Mouse (Mus musculus) CH12.LX (cell line): ENCODE measurements at regions not wholly inside any gene's neighbourhood (a gene's known extent, or its start where the extent isn't known, plus 50 kb on each side); places are given as distances from the start of the nearest gene placed in this dataset.

ENCODE experiments used
- DNase-seq: peaks from one replicate; pipeline ENCODE4 v3.0.0-alpha.2; 2013; ENCODE audit errors: extremely low read depth
- H3K27ac ChIP-seq: 2 replicates; pipeline ENCODE4 v1.5.1; 2012; ENCODE audit warnings: low read depth, mild to moderate bottlenecking, control low read depth, moderate library complexity; ENCODE audit not compliant: insufficient read depth
- H3K27me3 ChIP-seq: replicated peaks from 2 replicates; pipeline ENCODE3; 2012; ENCODE audit warnings: inconsistent platforms
- H3K36me3 ChIP-seq, 2 experiments: replicated peaks in 1 of 2; 2 replicates each; pipeline versions ENCODE3 to v1.6.1; 2012; ENCODE audit warnings: inconsistent platforms in 1 of 2, low read length in 1 of 2, mild to moderate bottlenecking in 1 of 2, mixed read lengths in 1 of 2, moderate library complexity in 1 of 2; ENCODE audit not compliant: control insufficient read depth in 1 of 2, insufficient read depth in 1 of 2
- H3K4me1 ChIP-seq, 2 experiments: 2 replicates each; pipeline ENCODE4 v1.6.1; 2012; ENCODE audit warnings: inconsistent platforms in 1 of 2, moderate library complexity in 1 of 2; ENCODE audit not compliant: insufficient read depth in 2 of 2, control insufficient read depth in 1 of 2
- H3K4me2 ChIP-seq: 2 replicates; pipeline ENCODE4 v1.6.1; 2012; ENCODE audit warnings: low read depth, mild to moderate bottlenecking, control low read depth; ENCODE audit not compliant: poor library complexity, insufficient read depth, severe bottlenecking
- H3K4me3 ChIP-seq, 3 experiments: fragments of 150-350 bp in 1 of 3; sonication (generic) in 1 of 3; replicated peaks in 1 of 3; 2 replicates each; pipeline versions ENCODE3 to v1.5.1; 2011 to 2012; ENCODE audit warnings: low read depth in 2 of 3, low read length in 2 of 3, mild to moderate bottlenecking in 2 of 3, moderate library complexity in 2 of 3, control low read depth in 1 of 3, improper control_type of control experiment in 1 of 3, inconsistent platforms in 1 of 3, mixed read lengths in 1 of 3; ENCODE audit not compliant: poor library complexity in 1 of 3
- H3K79me2 ChIP-seq: replicated peaks from 2 replicates; pipeline ENCODE4 v1.6.1; 2012; ENCODE audit warnings: mild to moderate bottlenecking, moderate library complexity; ENCODE audit not compliant: control insufficient read depth, poor library complexity, insufficient read depth, severe bottlenecking; ENCODE audit errors: extremely low read depth
- H3K9ac ChIP-seq: 2 replicates; pipeline ENCODE4 v1.6.1; 2012; ENCODE audit warnings: low read depth, mild to moderate bottlenecking, control low read depth, moderate library complexity; ENCODE audit not compliant: insufficient read depth
- H3K9me3 ChIP-seq: replicated peaks from 2 replicates; pipeline ENCODE3; 2012; ENCODE audit warnings: low read length, inconsistent platforms, mixed read lengths
- BHLHE40 ChIP-seq: IDR thresholded peaks from 2 replicates; pipeline ENCODE4 v1.6.1; 2011; ENCODE audit warnings: mild to moderate bottlenecking, low read depth, low read length, improper control_type of control experiment
- CTCF ChIP-seq, 2 experiments: IDR thresholded peaks in 1 of 2; conservative IDR thresholded peaks in 1 of 2; 2 replicates each; pipeline ENCODE4 v1.5.1; 2011 to 2012; ENCODE audit warnings: low read depth in 2 of 2, low read length in 2 of 2, improper control_type of control experiment in 1 of 2, inconsistent platforms in 1 of 2, mild to moderate bottlenecking in 1 of 2, moderate library complexity in 1 of 2
- E2F4 ChIP-seq: IDR thresholded peaks from 2 replicates; pipeline ENCODE4 v1.6.1; 2011; ENCODE audit warnings: low read depth, low read length, improper control_type of control experiment; ENCODE audit not compliant: insufficient replicate concordance
- ELF1 ChIP-seq: IDR thresholded peaks from 2 replicates; pipeline ENCODE4 v1.6.1; 2014; ENCODE audit warnings: low read depth, mild to moderate bottlenecking, inconsistent platforms, low read length, improper control_type of control experiment
- ETS1 ChIP-seq: conservative IDR thresholded peaks from 2 replicates; pipeline ENCODE4 v1.6.1; 2012; ENCODE audit warnings: low read depth, mild to moderate bottlenecking, inconsistent platforms, low read length, improper control_type of control experiment, moderate library complexity
- GABPA ChIP-seq: IDR thresholded peaks from 2 replicates; pipeline ENCODE4 v1.6.1; 2012; ENCODE audit warnings: low read depth, low read length, improper control_type of control experiment, inconsistent platforms; ENCODE audit not compliant: insufficient replicate concordance
- HCFC1 ChIP-seq: IDR thresholded peaks from 2 replicates; pipeline ENCODE4 v1.6.1; 2012; ENCODE audit warnings: low read depth, mild to moderate bottlenecking, inconsistent platforms, low read length, improper control_type of control experiment
- JUN ChIP-seq: IDR thresholded peaks from 2 replicates; pipeline ENCODE4 v1.6.1; 2011; ENCODE audit warnings: low read depth, mild to moderate bottlenecking, low read length, improper control_type of control experiment, moderate library complexity; ENCODE audit not compliant: insufficient read depth
- JUND ChIP-seq: conservative IDR thresholded peaks from 2 replicates; pipeline ENCODE4 v1.6.1; 2011; ENCODE audit warnings: low read depth, low read length, improper control_type of control experiment
- KAT2A ChIP-seq: IDR thresholded peaks from 2 replicates; pipeline ENCODE4 v1.6.1; 2012; ENCODE audit warnings: low read length, improper control_type of control experiment, inconsistent platforms; ENCODE audit not compliant: insufficient replicate concordance
- MAFK ChIP-seq: IDR thresholded peaks from 2 replicates; pipeline ENCODE4 v1.6.1; 2011; ENCODE audit warnings: low read length, improper control_type of control experiment; ENCODE audit not compliant: insufficient replicate concordance
- MAX ChIP-seq: IDR thresholded peaks from 2 replicates; pipeline ENCODE4 v1.6.1; 2011; ENCODE audit warnings: low read length, improper control_type of control experiment
- MYC ChIP-seq: IDR thresholded peaks from 2 replicates; pipeline ENCODE4 v1.6.1; 2011; ENCODE audit warnings: low read depth, mild to moderate bottlenecking, improper control_type of control experiment, low read length
- NELFE ChIP-seq: IDR thresholded peaks from 2 replicates; pipeline ENCODE4 v1.6.1; 2011; ENCODE audit warnings: low read depth, low read length, improper control_type of control experiment
- NRF1 ChIP-seq: IDR thresholded peaks from 2 replicates; pipeline ENCODE4 v1.6.1; 2014; ENCODE audit warnings: low read depth, mild to moderate bottlenecking, inconsistent platforms, low read length, improper control_type of control experiment, moderate library complexity
- POLR2A ChIP-seq: IDR thresholded peaks from 2 replicates; pipeline ENCODE4 v1.6.1; 2011; ENCODE audit warnings: low read depth, mild to moderate bottlenecking, improper control_type of control experiment, low read length
- POLR2AphosphoS2 ChIP-seq: IDR thresholded peaks from 2 replicates; pipeline ENCODE4 v1.6.1; 2011; ENCODE audit warnings: low read depth, low read length, improper control_type of control experiment
- RAD21 ChIP-seq: IDR thresholded peaks from 2 replicates; pipeline ENCODE4 v1.6.1; 2011; ENCODE audit warnings: low read depth, mild to moderate bottlenecking, low read length, improper control_type of control experiment, moderate library complexity
- RCOR1 ChIP-seq: conservative IDR thresholded peaks from 2 replicates; pipeline ENCODE4 v1.6.1; 2012; ENCODE audit warnings: low read depth, mild to moderate bottlenecking, inconsistent platforms, low read length, improper control_type of control experiment
- SIN3A ChIP-seq: IDR thresholded peaks from 2 replicates; pipeline ENCODE4 v1.6.1; 2012; ENCODE audit warnings: low read length, improper control_type of control experiment, inconsistent platforms
- SMC3 ChIP-seq: IDR thresholded peaks from 2 replicates; pipeline ENCODE4 v1.6.1; 2011; ENCODE audit warnings: low read depth, low read length, improper control_type of control experiment
- TBP ChIP-seq: conservative IDR thresholded peaks from 2 replicates; pipeline ENCODE4 v1.6.1; 2011; ENCODE audit warnings: low read depth, low read length, improper control_type of control experiment
- TCF12 ChIP-seq: IDR thresholded peaks from 2 replicates; pipeline ENCODE4 v1.6.1; 2014; ENCODE audit warnings: low read depth, mild to moderate bottlenecking, inconsistent platforms, low read length, improper control_type of control experiment
- UBTF ChIP-seq: IDR thresholded peaks from 2 replicates; pipeline ENCODE4 v1.6.1; 2012; ENCODE audit warnings: low read depth, mild to moderate bottlenecking, inconsistent platforms, low read length, improper control_type of control experiment, moderate library complexity
- USF1 ChIP-seq: IDR thresholded peaks from 2 replicates; pipeline ENCODE4 v1.6.1; 2014; ENCODE audit warnings: low read depth, mild to moderate bottlenecking, inconsistent platforms, low read length, improper control_type of control experiment
- USF2 ChIP-seq: conservative IDR thresholded peaks from 2 replicates; pipeline ENCODE4 v1.6.1; 2011; ENCODE audit warnings: low read depth, low read length, improper control_type of control experiment
- ZKSCAN1 ChIP-seq: IDR thresholded peaks from 2 replicates; pipeline ENCODE4 v1.6.1; 2012; ENCODE audit warnings: low read depth, inconsistent platforms, low read length, improper control_type of control experiment, borderline replicate concordance
- ZMIZ1 ChIP-seq: IDR thresholded peaks from 2 replicates; pipeline ENCODE4 v1.6.1; 2012; ENCODE audit warnings: low read depth, mild to moderate bottlenecking, inconsistent platforms, low read length, improper control_type of control experiment
- dilution Hi-C: fragments of 300-500 bp; cut with MboI; formaldehyde crosslinking; loops from 2 replicates; pipeline ENCODE4 v1.14.3; 2020; ENCODE audit warnings: low sequenced_read_pairs; ENCODE audit not compliant: extremely low pct_unique_long_range_greater_than_20kb, extremely low pct_ligation_motif_present
- in situ Hi-C: fragments of 300-500 bp; cut with MboI; formaldehyde crosslinking; loops from 3 replicates; pipeline ENCODE4 v1.14.3; 2019; ENCODE audit warnings: low sequenced_read_pairs, low pct_ligation_motif_present, low pct_unique_long_range_greater_than_20kb, mixed read lengths

GRCm38 (mm10) chr3:117132897-117133296, 164.1 kb upstream of the Palmd start:
- H3K9me3 ChIP-seq, result no peaks in the 10 kb centered on the region
- no peak overlapping the region for H3K9ac ChIP-seq
- H3K27me3 ChIP-seq, result no peaks in the 10 kb centered on the region
- peaks cover 4 to 7% of the 10 kb centered on the region in 2 experiments; a peak in 3 of 4 replicates for H3K4me1 ChIP-seq
- H3K4me2 ChIP-seq, result no peak overlapping the region
- H3K36me3 ChIP-seq, result no peaks in the 10 kb centered on the region
- no peak overlapping the region for H3K27ac ChIP-seq
- in situ Hi-C loops, result no loop called here
- TF ChIP-seq TCF12 (no peak), USF1 (no peak), MAFK (no peak), JUN (no peak), SMC3 (no peak), ETS1 (no peak), RAD21 (no peak), JUND (no peak), MYC (no peak), HCFC1 (no peak), BHLHE40 (no peak), GABPA (no peak), CTCF (conservative IDR thresholded peaks at IDR 0.05 in 1 of 2, IDR thresholded peaks at IDR 0.05 in 1 of 2; ENCODE audit: low read depth in 2 of 2, low read length in 2 of 2) (no peak), POLR2AphosphoS2 (no peak), UBTF (no peak), NRF1 (no peak), TBP (no peak), ELF1 (no peak), POLR2A (no peak), MAX (no peak)
- TF ChIP-seq, all 38 proteins: peak for 0
- Histone ChIP-seq H3K4me3 (no peak overlapping the region), H3K79me2 (no peaks in the 10 kb centered on the region)
- dilution Hi-C loops, result no loop called here
- DNase-seq, result no peak

GRCm38 (mm10) chr3:117122211-117122610, 153.4 kb upstream of the Palmd start:
- TF ChIP-seq MAFK, result no peak
- no peak for TF ChIP-seq JUND
- TF ChIP-seq HCFC1, result no peak
- TF ChIP-seq E2F4, result no peak
- no peak for TF ChIP-seq USF2
- TF ChIP-seq ZMIZ1, result no peak
- TF ChIP-seq NRF1, result no peak
- no peak for TF ChIP-seq JUN
- TF ChIP-seq TBP, result no peak
- no peak for TF ChIP-seq ELF1
- no peak for TF ChIP-seq RAD21
- TF ChIP-seq ZKSCAN1, result no peak
- TF ChIP-seq KAT2A, result no peak
- no peak for TF ChIP-seq POLR2A
- no peak for TF ChIP-seq RCOR1
- no peak for TF ChIP-seq SIN3A
- TF ChIP-seq UBTF, result no peak
- no peak for TF ChIP-seq NELFE
- H3K79me2 ChIP-seq, result no peaks in the 10 kb centered on the region
- no peak overlapping the region for H3K4me3 ChIP-seq
- no peak overlapping the region for H3K27ac ChIP-seq
- peaks cover 0 to 3% of the 10 kb centered on the region in 2 experiments; a peak in 1 of 4 replicates for H3K4me1 ChIP-seq
- H3K36me3 ChIP-seq, result no peaks in the 10 kb centered on the region
- H3K9me3 ChIP-seq, result peaks cover 3% of the 10 kb centered on the region
- H3K9ac ChIP-seq, result no peak overlapping the region
- H3K4me2 ChIP-seq, result no peak overlapping the region
- no peak for DNase-seq
- dilution Hi-C loops (no loop called here), in situ Hi-C loops (no loop called here)
- H3K27me3 ChIP-seq, result no peaks in the 10 kb centered on the region
